ENCODE assay signal across 11 mouse cellular contexts in genomic region chr11:59614120-59614519, GRCm38 (mm10). TPM values are rescaled to one million over a fixed set of nuclear protein-coding genes. Genes with fewer than 3 reads are reported as not detected.
DNase-seq lines count a peak whose midpoint lies in the region; ATAC-seq and TF ChIP-seq lines count a peak whose summit lies in the region.
"Had no signal": no experiment of that assay in that cellular context is flagged by ENCODE, and none has a peak within 500 bp of the region (broad histone marks: within the 10 kb centered on the region; RNA-seq: fewer than 3 reads in every experiment).

No protein-coding gene starts in this region.

- no peak overlapping the region for H3K27ac ChIP-seq in kidney, postnatal 0 days
- H3K27ac ChIP-seq: macrophage had no signal

- ATAC-seq in kidney, postnatal 0 days (replicated peaks; ENCODE audit: low FRiP score, low read depth) = no peak
- ATAC-seq in erythroblast, adult 5-6 weeks (replicated peaks; ENCODE audit: low FRiP score, poor library complexity, severe bottlenecking) = no peak

- DNase-seq in heart, adult 18-20 months = peak; percentile 28 to 40
- DNase-seq in heart, postnatal 25 days (ENCODE audit: low spot score) = no peak
- peak; percentile 68 for DNase-seq in 3134 (ENCODE audit: extremely low read depth, insufficient read length, low spot score)
- DNase-seq in adrenal gland, postnatal 10 days = peak; percentile 47
- peak; percentile 65 for DNase-seq in kidney, postnatal 0 days (ENCODE audit: low spot score)
- peak; percentile 62 for DNase-seq in lung, postnatal 14 days
- DNase-seq in spleen, postnatal 14 days (ENCODE audit: low spot score in 2 of 2) = no peak

- no peak overlapping the region for H3K4me2 ChIP-seq in kidney, postnatal 0 days (ENCODE audit: low read length)

- no peaks in the 10 kb centered on the region for H3K4me1 ChIP-seq in kidney, postnatal 0 days (replicated peaks; ENCODE audit: insufficient read depth, low read length)

- intact Hi-C loops in heart, postnatal 25 days (cut with DNase I) = no loop called here

- H3K36me3 ChIP-seq in kidney, postnatal 0 days (ENCODE audit: insufficient read depth, low read length) = no peaks in the 10 kb centered on the region

- TF ChIP-seq CTCF in kidney, postnatal 0 days (IDR thresholded peaks at IDR 0.05; ENCODE audit: low read depth) = peak; percentile 70

- H3K9ac ChIP-seq in kidney, postnatal 0 days (ENCODE audit: low read depth, low read length) = no peak overlapping the region

- H3K9me3 ChIP-seq in kidney, postnatal 0 days (replicated peaks; ENCODE audit: low read length) = no peaks in the 10 kb centered on the region

- no peaks in the 10 kb centered on the region for H3K27me3 ChIP-seq in kidney, postnatal 0 days (ENCODE audit: insufficient read depth, low read length)

- 24% methylated on average over 4 of the region's 4 CpGs for WGBS in kidney, postnatal 0 days

- H3K4me3 ChIP-seq in kidney, postnatal 0 days (replicated peaks; ENCODE audit: low read depth, low read length) = no peak overlapping the region

RNA-seq across cellular contexts. Expression of gene Olfr223, which starts 21.0 kb away (rescaled TPM):
- not detected for total RNA-seq in heart, adult 18-20 months (2021)
- not detected for total RNA-seq in heart, postnatal 25 days (2021)
- total RNA-seq in adrenal gland, postnatal 10 days (2021) = not detected
- polyA plus RNA-seq in kidney, postnatal 0 days (2015; fragmentation: Nextera tagmentation; extraction: Ambion mirVana) = not detected in 2 replicates
- total RNA-seq in erythroblast, adult 5-6 weeks (2015; ENCODE audit: low replicate concordance) = not detected in 2 replicates
- total RNA-seq in erythroblast, adult 5-6 weeks (2017; ENCODE audit: low replicate concordance) = not detected in 2 replicates
- polyA plus RNA-seq: gonadal fat pad, adult 2 months; macrophage; stomach, embryonic 16.5 days had no signal

RNA-seq across cellular contexts. Expression of gene Olfr222, which starts 38.1 kb away (rescaled TPM):
- total RNA-seq in heart, adult 18-20 months (2021) = not detected
- total RNA-seq in heart, postnatal 25 days (2021) = not detected
- not detected for total RNA-seq in adrenal gland, postnatal 10 days (2021)
- polyA plus RNA-seq in kidney, postnatal 0 days (2015; fragmentation: Nextera tagmentation; extraction: Ambion mirVana) = not detected in 2 replicates
- total RNA-seq in erythroblast, adult 5-6 weeks (2015; ENCODE audit: low replicate concordance) = not detected in 2 replicates
- total RNA-seq in erythroblast, adult 5-6 weeks (2017; ENCODE audit: low replicate concordance) = not detected in 2 replicates
- polyA plus RNA-seq: gonadal fat pad, adult 2 months; macrophage; stomach, embryonic 16.5 days had no signal

RNA-seq across cellular contexts. Expression of gene Mprip, which starts 47.0 kb away (rescaled TPM):
- total RNA-seq in heart, adult 18-20 months (2021) = 100 to 1,000 TPM; 123 to 131 TPM
- 100 to 1,000 TPM; 149 to 151 TPM for total RNA-seq in heart, postnatal 25 days (2021)
- total RNA-seq in adrenal gland, postnatal 10 days (2021) = 100 to 1,000 TPM; 216 to 263 TPM
- 67.4 and 76.8 TPM in 2 replicates for polyA plus RNA-seq in kidney, postnatal 0 days (2015; fragmentation: Nextera tagmentation; extraction: Ambion mirVana)
- 5.6 and 20.9 TPM in 2 replicates for total RNA-seq in erythroblast, adult 5-6 weeks (2015; ENCODE audit: low replicate concordance)
- 10.6 and 21.7 TPM in 2 replicates for total RNA-seq in erythroblast, adult 5-6 weeks (2017; ENCODE audit: low replicate concordance)

Comparison
In these comparisons a context has a peak if more than half of its experiments do, and no peak if none do; other contexts are left out.
1. DNase-seq: peak in heart, adult 18-20 months (2 of 2), 3134 (single experiment), adrenal gland, postnatal 10 days (single experiment), kidney, postnatal 0 days (single experiment) and lung, postnatal 14 days (single experiment); none in heart, postnatal 25 days (single experiment) and spleen, postnatal 14 days (0 of 2).
2. RNA of gene Mprip, which starts 47.0 kb away (total RNA-seq): 216 to 263 TPM in adrenal gland, postnatal 10 days, 149 to 151 TPM in heart, postnatal 25 days and 123 to 131 TPM in heart, adult 18-20 months; 5.6 to 21.7 TPM in erythroblast, adult 5-6 weeks; every median in the first group is over 4 times any median in the second.